Mouse (Mus musculus) cerebellum, adult 8-10 months (tissue): ENCODE results near the gene Zmynd8.
A peak's percentile ranks its signal among the peaks of the same experiment; 100 is the strongest.

Experiments
- DNase-seq: peaks from one replicate; pipeline ENCODE4 v3.0.0; 2022

The Zmynd8 gene

DNA sequence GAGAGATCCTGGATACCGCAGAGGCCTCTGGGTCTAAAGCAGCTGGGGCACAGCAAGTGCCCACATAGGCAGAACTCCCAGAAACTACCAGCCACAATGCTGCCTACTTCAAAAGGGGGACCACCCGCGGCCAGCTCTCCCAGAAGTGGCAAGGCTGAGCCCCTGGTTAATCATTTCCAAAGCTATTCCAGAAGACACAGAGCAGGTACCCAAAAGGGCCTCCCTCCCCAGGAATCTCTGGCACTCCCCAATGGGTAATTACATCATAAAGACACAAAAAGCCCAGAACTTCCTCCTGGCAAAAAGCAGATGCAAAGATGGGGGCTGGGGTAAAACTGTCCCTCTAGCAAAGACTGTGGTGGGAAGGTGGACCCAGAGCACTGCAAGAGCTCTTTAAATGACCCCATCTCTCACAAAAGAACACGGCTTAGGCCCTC is 41.4 kb downstream of the Zmynd8 start:
- no peak for DNase-seq

GRCm38 (mm10) chr2:165856611-165857200 is 42.1 kb downstream of the Zmynd8 start:
- DNase-seq = no peak

DNA sequence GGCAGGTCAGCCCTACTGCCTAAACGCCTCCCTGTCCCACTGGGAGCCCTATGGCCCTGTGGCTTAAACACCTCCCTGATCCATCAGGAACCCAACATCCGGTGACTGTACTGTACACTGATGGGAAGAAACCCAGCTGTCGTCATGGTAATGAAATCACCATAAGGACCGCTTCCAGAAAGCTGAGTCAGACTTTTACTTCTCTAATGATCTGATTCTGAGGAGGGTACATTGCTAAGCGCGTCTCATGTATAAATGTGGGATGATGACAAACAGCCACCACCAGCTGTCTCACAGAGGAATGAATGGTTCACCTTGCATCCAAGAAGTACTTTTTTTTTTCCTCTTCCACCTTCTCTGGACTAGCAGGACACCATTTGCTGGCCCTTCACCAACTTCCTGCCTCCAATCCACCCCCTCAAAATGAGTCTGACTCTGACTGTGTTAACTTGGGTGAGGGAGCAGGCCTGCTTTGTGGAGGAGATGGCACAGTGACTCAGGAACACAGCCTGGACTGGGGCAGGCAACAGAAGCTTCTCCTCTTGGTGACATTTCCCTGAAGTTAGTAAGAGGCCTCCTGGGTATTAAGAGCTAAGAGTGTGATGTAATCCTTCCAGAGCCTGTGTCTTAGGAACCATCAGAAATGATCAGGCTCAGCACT is 43.0 kb downstream of the Zmynd8 start:
- DNase-seq = peak; percentile 60

GRCm38 (mm10) chr2:165854207-165854968 is 44.4 kb downstream of the Zmynd8 start:
- peak; percentile 66 for DNase-seq

DNA sequence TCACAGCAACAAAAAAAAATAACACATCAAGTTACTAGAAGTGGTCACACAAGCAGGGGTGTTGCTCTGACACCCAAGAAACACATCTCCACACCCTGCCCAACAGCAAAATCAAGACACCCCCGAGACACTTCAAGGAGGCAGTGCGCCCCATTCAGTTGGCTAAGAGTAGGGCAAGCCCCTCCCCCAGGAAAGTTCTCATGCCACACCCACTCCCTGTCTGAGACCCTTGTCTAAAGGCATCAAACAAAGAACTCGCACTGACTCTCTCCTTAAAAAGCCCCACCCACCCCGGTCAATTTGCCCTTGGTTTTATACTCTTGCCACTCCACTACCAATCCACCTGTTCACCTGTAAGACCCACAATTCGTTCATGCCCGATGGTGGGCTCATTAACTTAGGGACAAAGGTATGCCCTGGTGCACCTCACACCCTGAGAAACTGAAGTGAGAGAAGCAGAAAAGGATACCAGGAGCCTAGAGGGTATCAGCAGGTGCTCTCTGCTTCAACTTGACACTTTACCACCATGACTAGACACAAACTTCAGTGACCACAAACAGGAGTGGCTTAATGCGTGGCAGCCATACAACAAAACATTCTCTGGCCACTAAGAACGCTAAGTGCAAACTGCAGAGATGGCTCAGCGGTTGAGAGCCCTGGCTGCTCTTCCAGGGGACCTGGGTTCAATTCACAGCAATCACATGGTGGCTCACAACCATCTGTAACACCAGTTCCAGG is 45.8 kb downstream of the Zmynd8 start:
- no peak for DNase-seq

- DNase-seq = no peak
Measured at GRCm38 (mm10) chr2:165852453-165852852, 46.4 kb downstream of the Zmynd8 start.

DNA sequence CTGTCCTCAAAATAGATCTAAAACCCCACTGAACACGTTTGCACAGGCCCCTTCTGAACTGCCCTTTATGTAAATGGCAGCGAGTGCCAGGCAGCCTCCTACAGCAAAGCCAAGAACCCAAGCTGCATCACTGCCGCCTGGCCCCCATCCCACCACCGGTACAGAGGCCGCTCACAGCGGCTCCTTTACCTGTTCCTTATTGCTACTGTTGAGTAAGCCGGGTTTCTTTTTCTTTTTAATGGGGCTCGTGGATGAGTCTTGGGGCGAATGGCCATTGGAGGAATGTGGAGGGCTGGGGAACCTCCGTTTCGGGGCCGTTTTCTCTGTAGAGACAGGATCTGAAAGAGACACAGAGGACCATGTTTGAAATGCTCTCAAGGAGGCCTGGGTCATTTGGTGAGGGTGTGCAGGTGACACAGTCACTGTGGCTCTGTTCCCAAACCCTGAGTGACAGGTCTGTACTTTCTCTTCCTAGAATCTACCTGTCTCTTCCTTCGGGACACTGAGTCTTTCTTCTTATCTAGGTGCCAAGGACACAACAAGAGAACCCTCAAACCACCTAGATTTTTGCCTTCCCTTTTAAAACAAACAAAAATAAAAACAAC is 46.9 kb downstream of the Zmynd8 start:
- DNase-seq = no peak

GRCm38 (mm10) chr2:165850826-165851225 is 48.0 kb downstream of the Zmynd8 start:
- no peak for DNase-seq

- no peak for DNase-seq
Measured at GRCm38 (mm10) chr2:165849129-165849528, 49.7 kb downstream of the Zmynd8 start.

- no peak for DNase-seq
Measured at GRCm38 (mm10) chr2:165846787-165847186, 52.0 kb downstream of the Zmynd8 start.

DNA sequence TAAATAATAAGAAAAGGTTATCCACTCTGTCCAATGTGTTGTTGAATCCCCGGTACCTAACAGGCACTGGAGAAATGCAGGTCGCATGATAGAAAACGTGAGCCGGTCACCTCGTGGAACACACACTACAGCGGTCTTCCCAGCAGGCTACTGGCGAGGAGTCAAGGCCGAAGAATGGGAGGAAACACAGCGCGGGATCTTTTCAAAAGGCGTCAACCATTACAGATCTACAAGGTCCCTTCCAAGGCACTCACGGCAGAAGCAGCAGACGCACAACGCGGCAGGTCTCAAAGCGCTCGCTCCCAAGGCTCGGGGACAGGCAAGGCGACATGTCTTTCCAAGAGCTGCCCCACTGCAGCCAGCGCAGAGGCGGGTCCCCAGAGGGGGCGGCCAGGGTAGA is 53.3 kb downstream of the Zmynd8 start:
- DNase-seq = peak; percentile 70

- no peak for DNase-seq
Measured at GRCm38 (mm10) chr2:165843350-165843749, 55.5 kb downstream of the Zmynd8 start.

GRCm38 (mm10) chr2:165842241-165842640 is 56.6 kb downstream of the Zmynd8 start:
- DNase-seq = no peak

DNA sequence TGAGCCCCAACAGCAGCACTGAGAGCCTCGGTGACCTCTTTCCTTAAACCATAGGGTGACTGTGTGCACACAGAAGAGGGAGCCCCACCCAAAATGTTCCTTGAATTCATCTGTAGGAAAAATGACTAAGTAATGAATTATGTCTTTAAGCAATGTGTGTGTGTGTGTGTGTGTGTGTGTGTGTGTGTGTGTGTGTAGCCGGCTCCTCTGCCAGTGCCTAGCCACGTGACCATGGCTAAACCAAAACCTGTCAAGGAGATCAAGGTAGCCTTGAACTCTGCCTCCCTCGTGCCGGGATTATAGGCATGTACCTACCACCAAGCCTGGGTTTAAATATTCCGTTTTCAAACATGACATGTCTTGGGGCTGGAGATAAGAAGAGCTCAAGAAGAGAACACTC is 57.0 kb downstream of the Zmynd8 start:
- DNase-seq = no peak

GRCm38 (mm10) chr2:165840852-165841251 is 58.0 kb downstream of the Zmynd8 start:
- no peak for DNase-seq

DNA sequence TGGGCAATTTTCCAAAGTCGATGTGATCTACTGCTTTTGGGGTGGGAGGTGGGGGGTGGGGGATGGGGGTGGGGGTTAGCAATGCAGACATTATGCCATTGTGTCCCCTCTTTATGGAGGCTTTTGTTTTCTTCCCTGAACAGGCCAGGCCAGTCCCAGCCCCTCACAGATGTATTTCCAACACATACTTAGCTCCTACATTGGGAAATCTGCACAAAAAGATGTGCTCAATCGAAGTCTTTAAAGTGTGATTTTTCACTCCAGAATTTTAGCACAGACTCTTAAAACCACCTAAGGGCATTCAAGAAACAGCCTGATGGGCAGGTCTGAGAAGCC is 59.5 kb downstream of the Zmynd8 start:
- no peak for DNase-seq

DNA sequence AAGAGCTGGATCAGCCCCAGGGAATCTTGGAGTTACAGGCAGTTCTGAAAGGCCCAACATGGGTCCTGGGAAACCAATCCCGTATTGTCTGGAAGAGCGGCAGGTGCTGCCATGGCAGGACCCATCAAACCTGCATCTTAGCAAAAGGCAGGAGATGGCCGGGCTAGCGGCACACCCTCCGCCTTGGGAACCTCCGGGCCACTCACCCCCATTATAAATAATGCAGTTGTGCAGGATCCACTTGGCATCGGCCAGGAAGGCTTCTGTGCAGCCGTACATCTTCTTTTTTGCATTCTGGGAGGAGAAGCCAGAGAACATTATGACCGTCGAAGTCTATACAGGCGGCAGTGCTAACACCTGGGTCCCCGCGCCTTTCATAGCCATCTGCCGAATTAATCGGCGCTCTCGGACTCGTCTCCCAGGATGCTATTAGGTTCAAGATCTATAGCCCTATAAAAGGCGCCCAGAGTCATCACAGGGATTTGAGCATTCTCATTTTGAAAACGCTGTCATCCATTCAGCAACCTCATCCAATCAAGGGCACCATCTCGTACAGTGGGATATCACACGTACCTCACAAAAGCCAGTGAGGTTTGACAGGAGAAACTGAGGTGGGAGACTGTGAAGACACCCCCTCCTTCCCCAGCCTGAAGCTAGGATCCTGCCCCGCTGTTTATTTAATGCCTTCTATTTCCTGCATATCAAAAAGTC is 60.1 kb downstream of the Zmynd8 start:
- no peak for DNase-seq

GRCm38 (mm10) chr2:165834601-165835000 is 64.2 kb downstream of the Zmynd8 start:
- DNase-seq = no peak

GRCm38 (mm10) chr2:165833468-165833867 is 65.3 kb downstream of the Zmynd8 start:
- no peak for DNase-seq

DNA sequence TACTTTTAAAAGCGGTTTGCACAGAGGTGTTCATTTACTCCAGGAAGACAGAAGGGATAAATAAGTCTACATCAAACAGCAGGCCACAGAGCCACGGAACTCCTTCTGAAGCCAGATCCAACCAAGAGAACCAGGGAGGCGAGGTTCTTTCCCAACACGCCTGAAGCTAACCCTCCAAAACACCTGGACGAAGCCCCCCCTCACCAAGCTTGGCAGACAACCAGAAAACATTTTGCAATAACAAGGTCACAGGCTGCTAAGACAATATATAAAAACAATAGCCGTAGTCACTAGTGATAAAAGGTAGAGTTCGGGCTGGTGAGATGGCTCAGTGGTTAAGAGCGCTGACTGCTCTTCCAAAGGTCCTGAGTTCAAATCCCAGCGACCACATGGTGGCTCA is 66.1 kb downstream of the Zmynd8 start:
- no peak for DNase-seq

DNA sequence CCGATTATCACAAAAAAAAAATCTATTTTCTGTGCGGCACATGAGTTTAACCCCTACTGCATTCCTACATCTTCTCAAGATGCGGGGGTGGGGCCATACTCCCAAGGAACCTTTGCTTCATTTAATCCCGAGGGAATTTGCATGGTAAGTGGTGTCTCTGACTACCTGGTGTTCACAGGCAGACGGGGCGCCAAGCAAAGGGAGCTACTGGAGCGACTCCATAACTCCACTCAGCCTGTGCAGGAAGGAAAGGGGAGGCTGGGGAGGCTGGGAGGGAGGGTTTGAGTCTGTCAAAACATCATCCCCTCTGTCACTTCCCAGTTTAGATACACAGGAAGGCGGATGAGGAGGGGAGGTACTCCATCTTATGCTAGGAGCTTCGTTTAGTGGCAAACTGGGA is 66.5 kb downstream of the Zmynd8 start:
- DNase-seq = no peak

DNA sequence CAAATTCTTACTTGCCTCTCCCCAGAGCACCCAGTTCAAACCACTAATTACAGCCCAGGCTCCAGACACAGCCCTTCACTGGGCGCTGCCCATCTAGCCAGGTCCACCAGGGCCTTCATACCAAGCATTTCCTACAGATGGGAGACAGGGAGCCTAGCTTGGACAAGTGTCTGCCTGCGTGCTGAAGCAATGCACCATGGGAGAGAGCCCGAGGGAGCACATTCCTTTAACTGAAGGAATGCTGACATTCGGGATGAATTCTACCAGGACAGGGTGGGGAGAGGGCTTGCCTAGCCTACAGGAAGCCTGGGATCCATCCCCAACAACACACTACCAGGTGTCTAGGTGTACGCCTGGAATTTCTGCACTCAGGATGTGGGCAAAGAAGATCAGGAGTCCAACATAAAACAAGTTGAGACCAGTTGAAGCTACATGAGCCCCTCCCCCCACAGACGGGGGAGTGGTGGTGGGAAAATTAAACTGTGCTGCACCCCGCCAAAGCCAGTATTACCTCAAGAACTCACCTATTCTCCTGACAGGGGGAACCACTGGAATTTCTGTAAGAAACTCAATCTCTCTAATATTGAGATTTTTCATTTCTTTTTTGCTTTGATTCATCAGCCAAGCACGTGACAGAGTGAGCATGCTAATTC is 67.1 kb downstream of the Zmynd8 start:
- no peak for DNase-seq
